Mouse (Mus musculus): ENCODE results near the gene Agbl2. TPM values are rescaled to one million over a fixed set of nuclear protein-coding genes. Genes with fewer than 3 reads are reported as not detected.
"Not testable (repeated sequence)": the region's sequence is repeated elsewhere in the genome, so short reads cannot be mapped to it uniquely, and the experiment has no call there.

Agbl2 gene
- total RNA-seq, 4 experiments from 2014 or later: 1.1 to 2.0 (median 1.5) TPM

- no peak for DNase-seq (ENCODE audit: low spot score in 2 of 2)
Measured at GRCm38 (mm10) chr2:90815266-90815665, 32.7 kb downstream of the Agbl2 start.

- DNase-seq (ENCODE audit: low spot score in 2 of 2): no peak
Measured at GRCm38 (mm10) chr2:90816144-90816543, 33.6 kb downstream of the Agbl2 start.

GRCm38 (mm10) chr2:90818710-90819109 lies 36.2 kb downstream of the Agbl2 start:
- DNase-seq (ENCODE audit: low spot score in 2 of 2): no peak

- DNase-seq (ENCODE audit: low spot score in 2 of 2): no peak
Measured at GRCm38 (mm10) chr2:90820894-90821293, 38.4 kb downstream of the Agbl2 start.

GRCm38 (mm10) chr2:90822978-90823377 lies 40.5 kb downstream of the Agbl2 start:
- DNase-seq (ENCODE audit: low spot score in 2 of 2): no peak

GRCm38 (mm10) chr2:90823781-90824180 lies 41.3 kb downstream of the Agbl2 start:
- DNase-seq (ENCODE audit: low spot score in 2 of 2): peak; percentile 66 to 70

- DNase-seq (ENCODE audit: low spot score in 2 of 2): not testable (repeated sequence)
Measured at GRCm38 (mm10) chr2:90824528-90824927, 42.0 kb downstream of the Agbl2 start.

- DNase-seq (ENCODE audit: low spot score in 2 of 2): no peak
Measured at GRCm38 (mm10) chr2:90825515-90826172, 43.1 kb downstream of the Agbl2 start.

GRCm38 (mm10) chr2:90828739-90829138 lies 46.2 kb downstream of the Agbl2 start:
- DNase-seq (ENCODE audit: low spot score in 2 of 2): no peak

GRCm38 (mm10) chr2:90833502-90833901 lies 51.0 kb downstream of the Agbl2 start:
- no peak for DNase-seq (ENCODE audit: low spot score in 2 of 2)

- no peak for DNase-seq (ENCODE audit: low spot score in 2 of 2)
Measured at GRCm38 (mm10) chr2:90838621-90839020, 56.1 kb downstream of the Agbl2 start.

GRCm38 (mm10) chr2:90843666-90844065 lies 61.1 kb downstream of the Agbl2 start:
- DNase-seq (ENCODE audit: low spot score in 2 of 2): peak; percentile 47 to 62

GRCm38 (mm10) chr2:90844262-90844661 lies 61.7 kb downstream of the Agbl2 start:
- no peak for DNase-seq (ENCODE audit: low spot score in 2 of 2)

GRCm38 (mm10) chr2:90845234-90845633 lies 62.7 kb downstream of the Agbl2 start:
- no peak for DNase-seq (ENCODE audit: low spot score in 2 of 2)

GRCm38 (mm10) chr2:90846171-90846570 lies 63.6 kb downstream of the Agbl2 start:
- no peak for DNase-seq (ENCODE audit: low spot score in 2 of 2)

- DNase-seq (ENCODE audit: low spot score in 2 of 2): no peak
Measured at GRCm38 (mm10) chr2:90846597-90846954, 64.0 kb downstream of the Agbl2 start.

- peak; percentile 97 to 98 for DNase-seq (ENCODE audit: low spot score in 2 of 2)
Measured at GRCm38 (mm10) chr2:90846955-90847680, 64.6 kb downstream of the Agbl2 start, which contains the start of gene Mtch2. TSS of gene Mtch2 (plus strand) at chr2:90847155.

- no peak for DNase-seq (ENCODE audit: low spot score in 2 of 2)
Measured at GRCm38 (mm10) chr2:90847681-90848050, 65.1 kb downstream of the Agbl2 start.

- no peak for DNase-seq (ENCODE audit: low spot score in 2 of 2)
Measured at GRCm38 (mm10) chr2:90848331-90848730, 65.8 kb downstream of the Agbl2 start.

- DNase-seq (ENCODE audit: low spot score in 2 of 2): no peak
Measured at GRCm38 (mm10) chr2:90850401-90850800, 67.9 kb downstream of the Agbl2 start.

- DNase-seq (ENCODE audit: low spot score in 2 of 2): no peak
Measured at GRCm38 (mm10) chr2:90861486-90861885, 79.0 kb downstream of the Agbl2 start.

GRCm38 (mm10) chr2:90864184-90864583 lies 81.7 kb downstream of the Agbl2 start:
- DNase-seq (ENCODE audit: low spot score in 2 of 2): no peak

- DNase-seq (ENCODE audit: low spot score in 2 of 2): peak; percentile 77 to 88
Measured at GRCm38 (mm10) chr2:90866524-90866923, 84.0 kb downstream of the Agbl2 start.

All from layer of hippocampus, adult 8-10 months (tissue).